ENCODE assay signal across 8 mouse cellular contexts in the genomic region with DNA sequence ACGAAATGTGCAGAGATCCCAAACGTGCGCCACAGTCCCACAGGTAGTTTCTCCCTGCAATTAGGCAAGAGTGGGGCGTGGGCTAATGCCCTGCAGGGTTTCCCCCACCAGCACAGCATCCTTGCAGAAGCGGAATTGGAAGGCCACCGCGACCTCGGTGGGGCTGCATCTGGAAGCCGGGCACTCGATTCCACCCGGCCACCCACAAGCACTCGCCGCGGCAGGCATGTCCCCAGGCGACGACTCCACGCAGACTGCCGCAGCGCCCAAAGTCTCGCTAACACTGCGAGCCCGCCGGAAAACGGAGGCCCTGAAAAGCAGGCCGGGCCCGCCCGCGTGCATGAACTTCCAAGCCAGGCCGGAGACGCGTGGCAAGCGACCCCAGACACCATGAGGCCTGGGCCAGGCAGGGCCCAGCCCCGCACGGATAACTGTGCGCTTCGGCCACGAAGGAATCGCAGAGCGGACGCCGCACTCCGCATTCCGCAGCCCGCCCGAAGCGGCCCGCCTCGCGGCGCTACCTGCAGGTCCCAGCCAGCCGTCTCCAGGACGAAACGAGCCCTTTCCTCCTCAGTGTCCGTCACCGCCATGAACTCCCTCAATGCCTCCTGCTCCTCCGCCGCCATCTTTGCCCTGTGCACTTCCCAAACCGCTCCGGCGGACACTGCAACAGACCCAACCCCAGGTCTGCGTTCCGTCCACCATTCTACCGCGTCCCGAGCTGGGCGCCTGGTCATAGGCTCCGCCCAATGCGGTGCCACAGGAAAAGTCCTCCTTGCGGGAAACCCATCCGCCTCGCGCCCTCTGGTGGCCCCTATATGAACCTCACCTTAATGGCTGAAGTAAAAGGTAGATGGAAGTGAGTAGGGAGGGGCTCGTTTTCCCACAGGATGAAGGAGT.
DNase-seq lines count a peak whose midpoint lies in the region; ATAC-seq and TF ChIP-seq lines count a peak whose summit lies in the region.
"Not testable (repeated sequence)": the region's sequence is repeated elsewhere in the genome, so short reads cannot be mapped to it uniquely, and the experiment has no call there.

No protein-coding gene starts in this region.

- peaks cover 14% of the 10 kb centered on the region for H3K9me3 ChIP-seq in E14TG2a.4 (ENCODE audit: low read length)
- H3K9me3 ChIP-seq in forebrain, embryonic 12.5 days; heart, postnatal 0 days (replicated peaks; ENCODE audit: control insufficient read depth, low read length); liver, embryonic 16.5 days (replicated peaks; ENCODE audit: control insufficient read depth, low read length); neural tube, embryonic 13.5 days: not testable (repeated sequence)

- WGBS in forebrain, embryonic 12.5 days, result 19% methylated on average over 72 of the region's 73 CpGs
- 4% methylated on average over 54 of the region's 73 CpGs for WGBS in heart, postnatal 0 days
- 5% methylated on average over 56 of the region's 73 CpGs for WGBS in liver, embryonic 16.5 days (ENCODE audit: insufficient replicate concordance)
- WGBS in neural tube, embryonic 13.5 days, result 13% methylated on average over 72 of the region's 73 CpGs

- peak overlapping the region; percentile 78 for H3K9ac ChIP-seq in forebrain, embryonic 12.5 days
- H3K9ac ChIP-seq in heart, postnatal 0 days (replicated peaks; ENCODE audit: low read depth, low read length), result peak overlapping the region; percentile 94
- peak overlapping the region; percentile 81 for H3K9ac ChIP-seq in liver, embryonic 16.5 days (ENCODE audit: low read depth, low read length)
- H3K9ac ChIP-seq in neural tube, embryonic 13.5 days, result peak overlapping the region; percentile 84

- H3K27me3 ChIP-seq in E14TG2a.4 (ENCODE audit: insufficient read depth, low read length); forebrain, embryonic 12.5 days; heart, postnatal 0 days (ENCODE audit: control insufficient read depth, insufficient read depth, low read length); liver, embryonic 16.5 days (ENCODE audit: control insufficient read depth, insufficient read depth, low read depth, low read length); neural tube, embryonic 13.5 days: not testable (repeated sequence)

- peak; percentile 60 for TF ChIP-seq CTCF in E14TG2a.4 (conservative IDR thresholded peaks at IDR 0.05; ENCODE audit: low read length)
- TF ChIP-seq CTCF in heart, postnatal 0 days (IDR thresholded peaks at IDR 0.05; ENCODE audit: low read depth), result peak; percentile 74

- H3K27ac ChIP-seq in forebrain, embryonic 12.5 days, result peak overlapping the region; percentile 65; the same call in 1 of the 2 replicates
- H3K27ac ChIP-seq in heart, postnatal 0 days (ENCODE audit: low read depth), result peak overlapping the region; percentile 69
- not testable (repeated sequence) for H3K27ac ChIP-seq in liver, embryonic 16.5 days (ENCODE audit: low read length)
- H3K27ac ChIP-seq in neural tube, embryonic 13.5 days (replicated peaks), result peak overlapping the region; percentile 74

- DNase-seq in c-Kit-positive CD71-positive TER-119-negative erythroid progenitor cells, embryonic 14.5 days (ENCODE audit: low read depth), result peak; percentile 24
- DNase-seq in heart, postnatal 0 days (ENCODE audit: low spot score), result peak; percentile 88
- DNase-seq in kidney, postnatal 4 days, result peak; percentile 80 to 91
- DNase-seq in telencephalon, adult 2 months (ENCODE audit: low read depth, low spot score), result peak; percentile 84

- not testable (repeated sequence) for H3K36me3 ChIP-seq in E14TG2a.4 (ENCODE audit: insufficient read depth, low read length); forebrain, embryonic 12.5 days (replicated peaks); heart, postnatal 0 days (replicated peaks; ENCODE audit: control insufficient read depth, insufficient read depth, low read length); liver, embryonic 16.5 days (ENCODE audit: control insufficient read depth, insufficient read depth); neural tube, embryonic 13.5 days

- peak overlapping the region; percentile 56 for H3K4me2 ChIP-seq in forebrain, embryonic 12.5 days
- H3K4me2 ChIP-seq in heart, postnatal 0 days (ENCODE audit: low read depth, low read length), result peak overlapping the region; percentile 66
- H3K4me2 ChIP-seq in liver, embryonic 16.5 days (ENCODE audit: low read depth, low read length), result peak overlapping the region; percentile 68
- H3K4me2 ChIP-seq in neural tube, embryonic 13.5 days, result peak overlapping the region; percentile 55

- peak; percentile 97 for ATAC-seq in forebrain, embryonic 12.5 days (ENCODE audit: low FRiP score)
- ATAC-seq in heart, postnatal 0 days (ENCODE audit: insufficient read depth, low read depth), result peak; percentile 100
- peak; percentile 100 for ATAC-seq in liver, embryonic 16.5 days (ENCODE audit: low read depth)
- ATAC-seq in neural tube, embryonic 13.5 days (ENCODE audit: low read depth), result peak; percentile 100

- H3K4me3 ChIP-seq in E14TG2a.4 (replicated peaks; ENCODE audit: low read length), result peak overlapping the region; percentile 87
- peak overlapping the region; percentile 54 for H3K4me3 ChIP-seq in forebrain, embryonic 12.5 days (replicated peaks)
- H3K4me3 ChIP-seq in heart, postnatal 0 days (ENCODE audit: low read depth, low read length), result peak overlapping the region; percentile 78
- peak overlapping the region; percentile 68 for H3K4me3 ChIP-seq in liver, embryonic 16.5 days (ENCODE audit: low read depth, low read length)
- H3K4me3 ChIP-seq in neural tube, embryonic 13.5 days, result peak overlapping the region; percentile 51

- TF ChIP-seq EP300 in heart, postnatal 0 days (IDR thresholded peaks at IDR 0.05; ENCODE audit: low read depth), result not testable (repeated sequence)

- not testable (repeated sequence) for H3K4me1 ChIP-seq in E14TG2a.4 (replicated peaks; ENCODE audit: low read depth, low read length); forebrain, embryonic 12.5 days; heart, postnatal 0 days (ENCODE audit: control insufficient read depth, insufficient read depth); liver, embryonic 16.5 days (ENCODE audit: control insufficient read depth, low read depth, low read length); neural tube, embryonic 13.5 days (replicated peaks)

Comparison
In these comparisons a context has a peak if more than half of its experiments do, and no peak if none do; other contexts are left out.
1. DNase-seq: peak in every context shown above with its lines; median percentile 88 in heart, postnatal 0 days; 86 in kidney, postnatal 4 days; 84 in telencephalon, adult 2 months; 24 in c-Kit-positive CD71-positive TER-119-negative erythroid progenitor cells, embryonic 14.5 days.